Mouse (Mus musculus) heart, embryonic 11.5 days (tissue): ENCODE results near the gene Cdh23. TPM values are rescaled to one million over a fixed set of nuclear protein-coding genes. Genes with fewer than 3 reads are reported as not detected.

Source experiments
- ATAC-seq: fragments of 200-750 bp; cut with Nextera tagmentation; replicated peaks from 2 replicates; pipeline ENCODE4 v1.8.0; 2017; ENCODE audit warnings: moderate library complexity; ENCODE audit not compliant: insufficient number of reproducible peaks, low FRiP score, low TSS enrichment
- H3K27ac ChIP-seq: fragments of 300-500 bp; sonication (generic); 2 replicates; pipeline ENCODE4 v1.5.1; 2014; ENCODE audit warnings: mild to moderate bottlenecking, low read depth, low read length
- H3K27me3 ChIP-seq: fragments of 300-500 bp; sonication (generic); 2 replicates; pipeline ENCODE4 v1.6.1; 2014; ENCODE audit warnings: mild to moderate bottlenecking, low read length, mixed read lengths; ENCODE audit not compliant: control insufficient read depth, insufficient read depth
- H3K36me3 ChIP-seq: fragments of 300-500 bp; sonication (generic); 2 replicates; pipeline ENCODE4 v1.6.1; 2014; ENCODE audit warnings: mild to moderate bottlenecking, low read length, moderate library complexity, mixed read lengths; ENCODE audit not compliant: control insufficient read depth, insufficient read depth
- H3K4me1 ChIP-seq: fragments of 300-500 bp; sonication (generic); 2 replicates; pipeline ENCODE4 v1.6.1; 2014; ENCODE audit warnings: low read length; ENCODE audit not compliant: control insufficient read depth, insufficient read depth
- H3K4me2 ChIP-seq: fragments of 300-500 bp; sonication (generic); 2 replicates; pipeline ENCODE4 v1.6.1; 2014; ENCODE audit warnings: mild to moderate bottlenecking, moderate library complexity
- H3K4me3 ChIP-seq: fragments of 300-500 bp; sonication (generic); 2 replicates; pipeline ENCODE4 v1.5.1; 2014; ENCODE audit warnings: low read depth, low read length
- H3K9ac ChIP-seq: fragments of 300-500 bp; sonication (generic); 2 replicates; pipeline ENCODE4 v1.6.1; 2014; ENCODE audit warnings: mild to moderate bottlenecking, low read depth, low read length, moderate library complexity
- H3K9me3 ChIP-seq: fragments of 300-500 bp; sonication (generic); replicated peaks from 2 replicates; pipeline ENCODE4 v1.6.1; 2016; ENCODE audit warnings: low read length; ENCODE audit not compliant: control insufficient read depth
- WGBS: fragments of 180-500 bp; shearing (Covaris S2); extraction: QIAGEN DNeasy Blood & Tissue Kit; methylation state at CpG from one replicate; pipeline ENCODE4 v1.1.7; 2014; ENCODE audit not compliant: insufficient replicate concordance; 5-methylcytosine and 5-hydroxymethylcytosine counted together
- polyA plus RNA-seq: library from polyadenylated mRNA; unstranded; fragments of >200 nt; fragmentation: Nextera tagmentation; extraction: Ambion mirVana; gene quantifications from 2 replicates; pipeline ENCODE4 v1.2.1, GENCODE M21; 2014

Cdh23 gene
- polyA plus RNA-seq, 1 experiment from 2014 or later, result 0.27 TPM

DNA sequence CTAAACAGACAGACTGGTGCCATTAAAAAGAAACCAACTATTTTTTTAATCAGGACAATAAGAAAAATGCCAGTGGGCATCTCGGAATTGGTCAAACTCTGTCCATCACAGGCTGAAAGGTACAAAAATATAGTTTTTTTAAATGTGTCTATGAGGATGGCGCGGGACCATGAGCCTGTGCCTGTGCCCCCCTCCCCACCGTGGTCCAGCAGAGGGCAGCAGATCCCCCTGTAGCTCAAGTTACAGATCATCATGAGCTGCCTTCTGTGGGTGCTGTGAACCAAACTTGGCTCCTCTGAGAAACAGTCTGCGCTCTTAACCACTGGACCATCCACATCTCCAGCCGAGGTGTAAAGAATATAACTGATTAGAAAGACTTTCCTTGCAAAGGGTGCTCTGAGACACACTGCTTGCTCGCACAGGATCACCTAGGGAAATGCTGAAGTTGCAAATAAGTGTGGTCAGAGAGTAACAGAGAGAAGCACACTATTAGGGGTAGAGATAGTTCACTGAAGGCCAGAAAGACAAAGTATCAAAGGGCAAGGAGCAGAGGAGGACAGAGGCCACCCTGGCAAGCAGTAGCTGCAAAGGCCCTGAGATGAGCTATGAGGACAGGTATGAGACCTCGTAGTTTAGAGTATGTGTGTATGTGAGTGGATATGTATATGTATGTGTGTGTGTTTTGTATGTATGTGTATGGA is 74.7 kb downstream of the Cdh23 start:
- H3K27me3 ChIP-seq, result peaks cover 5% of the 10 kb centered on the region
- ATAC-seq, result no peak
- no peak overlapping the region for H3K4me2 ChIP-seq
- H3K36me3 ChIP-seq, result no peaks in the 10 kb centered on the region
- WGBS, result 73% methylated on average over 8 of the region's 8 CpGs
- H3K9me3 ChIP-seq, result no peaks in the 10 kb centered on the region; the same call in 1 of the 2 replicates
- H3K4me1 ChIP-seq, result no peaks in the 10 kb centered on the region; the same call in 1 of the 2 replicates
- H3K27ac ChIP-seq, result no peak overlapping the region
- H3K4me3 ChIP-seq, result no peak overlapping the region
- no peak overlapping the region for H3K9ac ChIP-seq

DNA sequence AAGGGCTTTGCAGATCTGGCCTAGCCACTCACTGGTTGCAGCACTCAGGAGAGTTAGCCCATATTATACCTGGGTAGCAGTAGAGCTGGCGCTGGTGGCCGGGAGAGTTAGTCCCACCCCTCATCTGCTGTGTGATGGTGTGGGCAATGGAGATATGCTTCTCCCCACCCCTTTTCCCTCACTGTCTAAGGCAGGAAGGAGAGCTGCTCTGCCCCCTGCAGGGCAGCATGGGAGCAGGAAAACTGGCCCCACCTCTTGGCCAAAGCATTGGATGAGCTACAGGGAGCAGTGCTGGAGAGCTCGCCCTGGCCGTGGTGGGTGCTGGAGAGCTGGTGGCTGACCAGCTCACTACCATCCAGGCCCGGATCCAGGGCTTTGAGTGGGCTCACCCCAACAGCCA is 80.4 kb downstream of the Cdh23 start:
- no peak for ATAC-seq
- no peaks in the 10 kb centered on the region for H3K4me1 ChIP-seq

DNA sequence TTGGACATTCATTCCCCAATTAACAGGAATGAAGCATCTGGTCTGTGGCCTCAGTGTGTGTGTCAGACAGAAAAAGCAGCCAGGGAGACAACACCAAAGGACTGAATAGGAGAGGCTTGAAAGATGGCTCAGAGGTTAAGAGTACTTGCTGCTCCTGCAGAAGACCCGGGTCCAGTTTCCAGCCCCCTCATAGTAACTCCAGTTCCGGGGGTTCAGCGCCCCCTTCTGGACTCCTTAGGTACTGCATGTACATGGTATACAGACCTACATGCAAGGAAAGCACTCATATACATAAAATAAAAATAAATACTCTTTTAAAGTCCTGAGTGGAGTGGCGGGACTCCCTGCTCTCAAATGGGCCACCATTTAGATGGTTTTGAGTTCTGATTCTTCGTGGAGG is 83.4 kb downstream of the Cdh23 start:
- Histone ChIP-seq H3K9ac (no peak overlapping the region), H3K27me3 (peaks cover 2% of the 10 kb centered on the region; the same call in 1 of the 2 replicates)

More for the DNA sequence above, 80.4 kb downstream of the Cdh23 start:
- H3K4me3 ChIP-seq, result no peak overlapping the region
- 59% methylated on average over 5 of the region's 5 CpGs for WGBS
- H3K9ac ChIP-seq, result no peak overlapping the region
- peaks cover 7% of the 10 kb centered on the region for H3K27me3 ChIP-seq
- no peak overlapping the region for H3K27ac ChIP-seq
- H3K36me3 ChIP-seq, result no peaks in the 10 kb centered on the region
- no peak overlapping the region for H3K4me2 ChIP-seq
- no peaks in the 10 kb centered on the region for H3K9me3 ChIP-seq

DNA sequence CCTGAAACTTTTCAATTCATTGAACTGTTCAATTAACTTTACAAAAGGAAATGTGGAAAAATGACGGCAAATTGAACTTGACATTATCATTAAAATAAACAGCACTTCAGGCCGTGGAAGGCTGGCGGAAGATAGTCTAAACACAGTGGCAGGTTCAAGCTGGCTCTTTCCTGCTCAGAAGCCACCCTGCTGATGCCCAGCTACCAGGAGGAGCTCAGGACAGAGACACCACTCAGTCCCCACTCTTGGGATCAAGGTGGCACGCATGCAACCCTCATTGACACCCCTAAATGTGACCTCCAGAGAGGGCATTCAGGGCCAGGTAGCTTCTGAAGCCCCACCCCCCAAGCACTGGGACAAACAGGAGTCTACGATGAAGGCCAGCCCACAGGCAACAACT is 89.1 kb downstream of the Cdh23 start:
- no peak overlapping the region for H3K27ac ChIP-seq
- no peaks in the 10 kb centered on the region for H3K9me3 ChIP-seq
- no peak for ATAC-seq
- 61% methylated on average over 5 of the region's 5 CpGs for WGBS
- H3K4me1 ChIP-seq, result no peaks in the 10 kb centered on the region
- H3K27me3 ChIP-seq, result no peaks in the 10 kb centered on the region
- no peaks in the 10 kb centered on the region for H3K36me3 ChIP-seq
- H3K4me2 ChIP-seq, result no peak overlapping the region
- H3K4me3 ChIP-seq, result no peak overlapping the region
- H3K9ac ChIP-seq, result no peak overlapping the region

More for the DNA sequence above, 83.4 kb downstream of the Cdh23 start:
- H3K4me2 ChIP-seq, result no peak overlapping the region
- no peak overlapping the region for H3K4me3 ChIP-seq
- WGBS, result 21% methylated on average over 5 of the region's 5 CpGs
- H3K4me1 ChIP-seq, result no peaks in the 10 kb centered on the region
- no peak overlapping the region for H3K27ac ChIP-seq
- no peak for ATAC-seq
- no peaks in the 10 kb centered on the region for H3K9me3 ChIP-seq
- no peaks in the 10 kb centered on the region for H3K36me3 ChIP-seq

DNA sequence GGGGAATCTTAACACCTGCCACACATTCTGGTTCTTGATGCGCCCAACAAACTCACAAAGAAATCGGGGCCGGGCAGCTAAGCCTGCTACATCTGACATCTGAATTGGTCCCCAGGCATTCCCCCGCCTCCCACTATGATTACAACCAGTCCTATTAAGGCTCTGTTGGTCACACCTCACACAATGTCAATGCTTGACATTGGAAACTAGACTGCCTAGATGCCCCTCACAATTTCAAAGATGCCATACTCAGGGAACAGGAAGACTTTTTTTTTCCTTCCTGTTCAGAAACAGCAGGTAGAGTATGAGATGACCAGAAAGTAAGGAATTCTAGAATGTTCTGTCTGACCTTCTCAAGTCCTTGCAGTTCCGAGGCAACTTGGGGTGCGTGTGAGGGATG is 89.6 kb downstream of the Cdh23 start:
- WGBS, result 83% methylated on average over 6 of the region's 6 CpGs
- no peak for ATAC-seq
- H3K36me3 ChIP-seq, result no peaks in the 10 kb centered on the region
- H3K27ac ChIP-seq, result no peak overlapping the region
- H3K4me2 ChIP-seq, result no peak overlapping the region
- no peak overlapping the region for H3K9ac ChIP-seq
- H3K4me1 ChIP-seq, result no peaks in the 10 kb centered on the region
- H3K27me3 ChIP-seq, result no peaks in the 10 kb centered on the region
- no peaks in the 10 kb centered on the region for H3K9me3 ChIP-seq
- no peak overlapping the region for H3K4me3 ChIP-seq

DNA sequence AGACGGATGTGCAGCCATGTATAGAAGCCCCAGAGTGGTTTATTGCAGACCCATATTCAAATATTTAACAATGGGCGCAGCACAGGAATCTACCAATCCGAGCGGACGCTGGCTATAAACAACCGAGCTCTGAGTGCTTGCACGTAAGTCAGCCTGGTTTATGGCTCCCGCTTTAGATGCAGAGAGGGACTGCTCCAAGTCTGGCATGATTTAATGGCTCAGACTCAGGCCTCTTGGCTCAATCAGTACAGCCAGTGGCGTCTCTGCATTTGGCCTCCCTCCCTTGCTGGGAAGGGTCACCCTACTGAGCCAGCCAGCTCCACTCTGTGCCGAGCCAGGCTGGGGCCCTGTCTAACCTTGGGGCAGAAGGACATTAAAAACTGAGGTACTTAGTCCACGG is 94.1 kb downstream of the Cdh23 start:
- no peak overlapping the region for H3K4me3 ChIP-seq
- no peak overlapping the region for H3K27ac ChIP-seq
- 79% methylated on average over 11 of the region's 11 CpGs for WGBS
- no peak overlapping the region for H3K4me2 ChIP-seq
- no peaks in the 10 kb centered on the region for H3K36me3 ChIP-seq
- no peaks in the 10 kb centered on the region for H3K27me3 ChIP-seq
- ATAC-seq, result no peak
- no peak overlapping the region for H3K9ac ChIP-seq
- H3K9me3 ChIP-seq, result no peaks in the 10 kb centered on the region
- no peaks in the 10 kb centered on the region for H3K4me1 ChIP-seq

DNA sequence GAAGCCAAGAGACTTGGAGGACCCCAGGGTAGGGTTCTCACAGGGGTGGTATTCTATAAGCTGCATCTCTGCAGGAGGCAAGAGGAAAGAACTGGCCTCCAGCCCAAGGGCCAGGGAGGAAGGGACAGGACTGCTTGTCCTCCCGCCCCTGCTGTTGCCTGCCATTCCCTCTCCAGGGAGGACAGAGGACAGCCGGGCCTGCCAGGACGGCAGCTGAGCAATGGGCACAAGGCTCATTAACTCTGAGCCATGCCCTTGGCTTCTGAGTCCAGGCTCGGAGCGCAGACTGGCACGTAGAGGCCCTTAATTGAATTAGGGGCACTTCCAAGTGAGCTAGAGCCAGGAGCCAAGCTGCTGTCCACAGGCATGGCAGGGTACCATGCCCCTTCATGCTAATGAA is 101.1 kb downstream of the Cdh23 start:
- Histone ChIP-seq H3K9ac (no peak overlapping the region), H3K4me2 (no peak overlapping the region), H3K27ac (no peak overlapping the region), H3K36me3 (no peaks in the 10 kb centered on the region), H3K9me3 (no peaks in the 10 kb centered on the region), H3K4me3 (no peak overlapping the region), H3K27me3 (no peaks in the 10 kb centered on the region), H3K4me1 (no peaks in the 10 kb centered on the region)
- ATAC-seq, result no peak
- 77% methylated on average over 6 of the region's 6 CpGs for WGBS

DNA sequence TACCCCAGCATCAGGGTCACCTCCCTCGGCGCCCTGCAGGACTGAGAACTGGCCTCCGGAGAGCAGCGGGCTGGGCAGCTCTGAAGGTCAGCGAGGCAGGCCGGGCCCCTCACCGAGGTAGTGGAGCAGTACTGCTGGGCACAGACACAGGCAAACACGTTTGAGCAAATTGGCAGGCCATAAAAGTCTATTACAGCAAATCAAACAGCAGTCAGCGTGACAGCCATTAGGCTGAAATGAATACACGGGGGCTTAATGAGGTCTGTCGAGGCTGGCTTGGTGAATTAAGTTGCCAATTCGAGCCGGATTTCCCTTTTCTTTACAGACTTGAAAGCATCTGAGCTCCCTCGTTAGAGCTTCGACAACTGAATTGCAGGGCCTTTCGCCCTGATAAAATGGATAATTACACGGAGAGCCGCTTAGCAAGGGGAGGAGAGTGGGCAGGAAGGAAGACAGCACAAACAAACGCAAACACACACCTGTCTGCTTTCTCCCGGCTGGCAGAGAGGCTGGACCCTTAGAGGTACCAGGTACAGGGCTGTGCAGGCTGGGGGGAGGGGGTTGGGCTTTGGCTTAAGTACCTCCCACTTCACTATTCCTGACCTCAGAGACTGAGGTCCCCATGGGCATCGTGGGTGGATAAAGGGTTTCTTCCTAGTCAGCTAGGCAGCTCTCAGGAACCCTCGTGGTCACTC is 103.3 kb downstream of the Cdh23 start:
- Histone ChIP-seq H3K27me3 (no peaks in the 10 kb centered on the region), H3K9ac (no peak overlapping the region), H3K9me3 (no peaks in the 10 kb centered on the region), H3K4me3 (no peak overlapping the region), H3K4me2 (no peak overlapping the region), H3K27ac (no peak overlapping the region), H3K4me1 (no peaks in the 10 kb centered on the region), H3K36me3 (no peaks in the 10 kb centered on the region)
- ATAC-seq, result no peak
- 37% methylated on average over 22 of the region's 22 CpGs for WGBS

DNA sequence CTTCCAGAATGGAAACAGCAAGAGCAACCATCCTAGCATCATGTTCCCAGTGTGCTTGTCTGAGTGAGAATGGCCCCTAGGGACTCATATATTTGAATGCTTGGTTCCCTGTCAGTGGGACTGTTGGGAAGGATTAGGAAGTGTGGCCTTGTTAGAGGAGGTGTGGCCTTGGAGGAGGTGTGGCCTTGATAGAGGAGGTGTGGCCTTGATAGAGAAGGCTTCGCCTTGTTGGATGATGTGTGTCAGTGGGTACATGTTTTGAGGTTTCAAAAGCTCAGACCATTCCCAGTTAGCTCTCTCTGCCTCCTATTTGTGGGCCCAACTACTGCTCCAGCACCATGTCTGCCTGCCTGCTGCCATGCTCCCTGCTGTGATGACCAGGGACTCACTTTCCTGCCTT is 105.0 kb downstream of the Cdh23 start:
- 75% methylated on average over 1 of the region's 1 CpGs for WGBS
- H3K4me2 ChIP-seq, result no peak overlapping the region
- H3K27ac ChIP-seq, result no peak overlapping the region

More for the DNA sequence above, 105.0 kb downstream of the Cdh23 start:
- H3K36me3 ChIP-seq, result no peaks in the 10 kb centered on the region
- no peaks in the 10 kb centered on the region for H3K27me3 ChIP-seq
- H3K9ac ChIP-seq, result no peak overlapping the region
- H3K4me3 ChIP-seq, result no peak overlapping the region
- ATAC-seq, result no peak
- H3K4me1 ChIP-seq, result no peaks in the 10 kb centered on the region
- no peaks in the 10 kb centered on the region for H3K9me3 ChIP-seq
